Mouse (Mus musculus) E14TG2a.4 (cell line): ENCODE results near the gene Oxsr1.

Experiments
- CTCF ChIP-seq: conservative IDR thresholded peaks from 2 replicates; pipeline ENCODE4 v1.5.1; 2014; ENCODE audit warnings: low read length
- NANOG ChIP-seq: IDR thresholded peaks from 2 replicates; pipeline ENCODE4 v1.6.1; 2014; ENCODE audit warnings: borderline replicate concordance, low read length, mixed read lengths

GRCm38 (mm10) chr9:119231552-119231951, 90.7 kb downstream of the Oxsr1 start:
- TF ChIP-seq CTCF = no peak
- no peak for TF ChIP-seq NANOG
